Mouse (Mus musculus): ENCODE results near the gene 4922502D21Rik.

Gene 4922502D21Rik

DNA sequence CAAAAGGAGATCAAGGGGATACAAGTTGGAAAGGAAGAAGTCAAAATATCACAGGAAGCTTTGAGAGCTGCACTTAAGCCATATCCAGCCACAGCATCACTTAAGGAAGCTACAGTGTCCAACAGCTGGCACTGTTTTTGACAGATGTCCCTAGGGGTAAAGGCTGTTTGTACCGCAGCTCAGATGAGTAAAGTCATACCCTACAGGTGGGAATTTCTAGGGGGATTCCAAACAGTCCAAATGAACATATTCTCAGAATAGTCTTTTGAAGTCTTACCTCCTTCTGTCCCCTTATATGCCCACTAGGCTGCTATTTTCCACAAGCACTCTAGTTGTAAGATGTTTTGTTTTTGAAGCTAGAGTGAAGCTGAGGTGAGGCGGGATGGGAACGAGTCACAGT is 19.1 kb downstream of the 4922502D21Rik start:
- no peak for DNase-seq (ENCODE audit: low spot score)

DNA sequence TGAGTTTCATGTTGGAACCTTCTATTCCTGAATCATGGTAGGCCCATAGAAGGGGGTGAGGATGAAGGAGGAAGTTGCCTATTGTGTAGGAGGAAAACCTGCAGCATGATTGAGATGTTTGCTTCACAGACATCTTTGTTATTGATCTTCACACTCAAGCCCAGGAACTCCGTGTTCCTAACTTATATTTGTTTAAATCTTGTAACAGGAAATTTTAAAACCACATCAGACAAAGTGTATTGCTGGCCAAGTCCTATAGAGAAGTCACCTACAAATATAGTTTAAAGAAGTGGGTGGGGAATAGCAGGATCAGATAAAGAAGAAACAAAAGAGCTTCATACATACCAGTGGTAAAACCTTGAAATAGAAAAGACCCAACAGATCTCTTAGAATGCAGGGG is 27.4 kb downstream of the 4922502D21Rik start:
- no peak for DNase-seq (ENCODE audit: low spot score)

DNA sequence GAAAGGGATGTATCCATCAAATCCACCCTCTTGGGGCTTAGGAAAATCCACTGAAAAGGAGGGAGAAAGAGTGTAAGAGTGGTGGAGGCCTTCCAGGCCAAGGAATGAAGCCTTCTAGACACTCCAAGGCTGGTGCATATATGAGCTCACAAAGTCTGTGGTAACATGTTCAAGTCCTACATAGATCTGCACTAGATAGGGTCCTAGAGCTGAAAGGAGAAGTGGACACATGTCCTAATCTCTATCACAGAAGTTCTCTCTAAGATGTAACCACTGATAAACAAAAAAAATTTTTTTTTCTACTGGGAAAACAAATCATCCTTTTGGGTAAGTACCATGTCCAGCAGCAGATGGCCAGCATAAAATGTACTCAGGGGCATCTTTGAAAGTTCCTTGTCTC is 42.9 kb downstream of the 4922502D21Rik start:
- DNase-seq (ENCODE audit: low spot score) = no peak

DNA sequence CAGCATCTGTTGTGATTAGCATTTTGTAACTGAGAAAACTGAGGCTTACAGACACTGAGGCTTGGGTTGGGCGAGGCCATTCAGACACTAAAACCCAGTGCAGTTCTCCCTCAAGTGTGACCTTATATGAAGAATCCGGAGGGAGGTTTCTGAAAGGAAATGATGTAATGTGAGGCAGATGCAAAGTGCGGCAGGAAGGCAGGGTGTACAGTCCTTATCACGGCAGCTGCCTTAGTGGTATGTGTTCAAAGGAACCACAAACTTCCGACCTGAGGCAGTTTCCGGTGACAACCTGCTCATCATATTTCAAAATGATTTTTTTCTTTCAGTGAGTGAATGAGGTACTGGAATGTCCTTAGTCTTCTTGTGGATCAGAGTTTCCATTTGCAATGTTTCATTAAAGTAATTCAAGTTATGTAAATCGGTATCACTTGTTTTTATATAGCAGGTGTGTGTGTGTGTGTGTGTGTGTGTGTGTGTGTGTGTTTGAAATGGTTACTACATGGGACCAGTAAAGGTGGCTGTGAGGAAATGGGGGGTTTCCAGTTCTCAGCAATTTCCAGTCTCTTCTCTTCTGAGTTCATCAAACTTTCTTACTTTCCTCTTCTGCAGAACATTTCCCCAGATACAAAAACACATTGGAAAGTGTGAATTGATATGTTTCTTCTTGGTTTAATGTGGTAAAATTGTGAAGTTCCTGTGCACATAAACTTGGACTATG is 47.1 kb downstream of the 4922502D21Rik start:
- no peak for DNase-seq (ENCODE audit: low spot score)

DNA sequence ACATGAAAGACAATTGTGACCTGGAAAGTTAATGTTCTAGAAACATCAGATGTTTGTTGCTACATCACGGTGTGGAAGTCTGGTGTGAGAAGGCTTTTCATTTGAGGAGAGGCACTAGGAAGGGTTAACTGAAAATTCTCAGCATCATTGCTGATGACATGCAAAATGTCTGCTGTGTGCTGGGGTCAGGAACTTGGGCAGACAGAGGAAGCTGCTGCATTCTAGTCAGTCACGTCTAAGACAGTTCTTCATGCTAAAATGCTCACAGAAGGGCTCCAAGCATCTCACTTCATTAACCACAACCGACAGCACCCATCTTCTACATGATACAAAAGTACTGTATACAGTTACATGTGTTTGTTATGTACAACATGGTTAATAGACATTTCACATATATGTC is 48.3 kb downstream of the 4922502D21Rik start:
- DNase-seq (ENCODE audit: low spot score) = no peak

DNA sequence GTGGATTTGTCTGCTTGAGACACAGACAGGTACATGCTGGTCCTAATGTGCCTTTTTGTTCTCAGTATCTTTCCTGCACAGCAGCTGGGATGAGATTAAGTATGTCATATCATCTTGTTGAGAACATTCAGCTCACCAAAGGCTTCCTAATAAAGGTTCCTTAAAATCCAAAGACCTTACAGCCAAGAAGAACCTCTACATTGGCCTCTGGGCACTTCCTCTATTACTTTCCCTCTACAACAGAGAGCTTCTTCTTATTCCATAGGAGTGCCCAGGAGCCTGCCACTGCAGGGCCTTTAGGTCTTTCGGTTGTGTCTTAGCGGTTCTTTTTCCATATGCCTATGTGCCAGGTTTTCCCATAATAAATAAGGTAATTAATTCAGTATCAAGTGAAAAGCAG is 55.1 kb downstream of the 4922502D21Rik start:
- DNase-seq (ENCODE audit: low spot score) = no peak

DNA sequence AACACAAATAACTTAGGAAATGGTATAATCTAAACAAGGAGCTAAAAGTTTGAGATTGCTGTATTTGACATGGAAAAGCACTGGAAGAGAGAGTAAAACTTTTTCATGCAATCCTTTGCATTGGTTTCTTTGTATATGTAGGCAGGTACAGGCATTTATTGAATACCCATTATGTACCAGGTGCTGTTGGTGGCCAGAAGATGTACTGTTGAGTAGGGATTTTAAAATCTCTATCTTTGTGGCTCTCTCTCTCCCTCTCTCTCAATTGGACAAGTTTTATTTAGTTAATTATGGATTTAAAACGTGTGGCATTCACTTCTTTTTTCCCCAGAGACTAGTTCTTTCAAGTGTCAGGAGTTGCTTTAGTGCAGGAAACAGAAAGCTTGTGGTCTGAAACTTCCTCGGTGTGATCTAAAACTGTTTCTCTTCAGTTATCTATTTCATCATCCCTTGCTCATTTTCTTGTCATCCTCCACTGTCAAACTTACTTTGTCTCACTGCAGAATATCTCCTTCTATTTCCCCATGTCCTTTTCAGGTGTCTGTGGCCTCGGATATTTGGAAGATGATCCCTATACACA is 55.9 kb downstream of the 4922502D21Rik start:
- DNase-seq (ENCODE audit: low spot score) = no peak

DNA sequence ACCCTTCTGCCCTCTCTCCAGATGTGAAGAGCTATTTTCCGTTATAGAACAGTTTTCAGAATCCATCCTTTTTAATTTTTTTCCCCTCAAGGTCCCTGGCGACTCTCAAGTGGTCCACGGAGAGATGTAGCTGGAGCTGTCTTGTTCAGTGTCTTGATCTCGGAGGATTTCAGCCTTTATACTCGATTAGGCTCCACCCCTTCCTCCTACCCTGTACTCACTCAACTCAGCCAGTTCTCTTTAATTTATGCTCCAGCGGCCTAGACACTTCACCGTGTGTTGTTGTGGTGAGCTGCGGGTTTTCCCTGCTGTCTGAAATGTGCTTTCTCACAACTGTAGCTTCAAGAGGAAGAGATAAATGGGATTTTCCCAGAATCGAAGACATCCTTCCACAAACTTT is 56.4 kb downstream of the 4922502D21Rik start, which contains the start of gene Cd69:
TSS of gene Cd69 (minus strand) at position 217 of the 400 bp plus-strand sequence.
- no peak for DNase-seq (ENCODE audit: low spot score)

DNA sequence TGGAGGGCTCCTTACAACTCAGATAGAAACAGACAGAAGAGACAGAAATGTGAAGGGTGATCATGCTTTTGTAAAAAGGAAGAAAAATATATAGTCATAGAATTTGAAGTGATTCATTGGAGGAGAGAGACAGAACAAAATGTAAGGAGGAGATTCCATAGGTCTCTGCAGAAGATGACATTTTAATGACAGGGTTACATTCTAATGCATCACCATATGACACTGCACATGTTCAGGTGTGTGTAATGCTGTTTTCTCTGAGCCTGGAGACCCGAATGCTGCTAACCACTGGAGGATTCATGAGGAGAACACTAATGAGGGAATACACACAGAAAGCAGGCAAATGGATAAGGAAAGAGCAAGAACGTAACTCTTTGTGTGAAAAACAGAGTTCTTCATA is 57.1 kb downstream of the 4922502D21Rik start:
- no peak for DNase-seq (ENCODE audit: low spot score)

DNA sequence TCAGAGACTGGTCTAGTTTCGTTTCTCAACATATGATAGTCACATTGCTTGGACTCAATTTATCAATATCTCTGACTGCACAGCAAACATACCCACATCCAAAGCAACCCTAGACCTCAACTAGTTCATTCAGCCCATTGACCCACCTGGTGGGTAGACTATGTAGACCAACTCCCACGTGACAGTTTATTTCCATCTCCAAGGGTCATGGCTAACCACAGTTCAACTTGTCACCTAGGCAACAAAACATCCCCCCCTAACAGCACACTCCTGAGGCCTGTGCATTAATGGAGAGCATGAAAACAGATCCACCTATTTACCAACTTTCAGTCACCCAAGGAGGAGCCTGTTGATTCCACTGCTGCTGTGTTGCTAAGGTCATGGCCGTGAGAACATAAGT is 57.9 kb downstream of the 4922502D21Rik start:
- no peak for DNase-seq (ENCODE audit: low spot score)

Data from urinary bladder, postnatal 14 days (tissue).